Mouse (Mus musculus) MEL (cell line): ENCODE measurements around the gene Pde4dip. TPM values are rescaled to one million over a fixed set of nuclear protein-coding genes. Genes with fewer than 3 reads are reported as not detected.
A peak's percentile ranks its signal among the peaks of the same experiment; 100 is the strongest.

Source experiments
- DNase-seq: peaks from one replicate; pipeline ENCODE4 v3.0.0; 2011; ENCODE audit warnings: low read depth, low spot score
- H3K27ac ChIP-seq: 2 replicates; pipeline ENCODE4 v1.5.1; 2012; ENCODE audit warnings: low read depth, mild to moderate bottlenecking, control low read depth, low read length, moderate library complexity; ENCODE audit not compliant: control insufficient read depth
- H3K27me3 ChIP-seq, 2 experiments: fragments of 150-350 bp in 1 of 2; sonication (generic) in 1 of 2; 2 replicates each; pipeline ENCODE4 v1.6.1; 2012; ENCODE audit warnings: low read length in 2 of 2, mild to moderate bottlenecking in 2 of 2, improper control_type of control experiment in 1 of 2, moderate library complexity in 1 of 2; ENCODE audit not compliant: insufficient read depth in 2 of 2, control insufficient read depth in 1 of 2
- H3K36me3 ChIP-seq, 2 experiments: 2 replicates each; pipeline ENCODE4 v1.6.1; 2012 to 2014; ENCODE audit warnings: low read length in 2 of 2, improper control_type of control experiment in 1 of 2, inconsistent platforms in 1 of 2, mild to moderate bottlenecking in 1 of 2; ENCODE audit not compliant: insufficient read depth in 2 of 2, control insufficient read depth in 1 of 2
- H3K4me1 ChIP-seq, 2 experiments: fragments of 150-350 bp in 1 of 2; sonication (generic) in 1 of 2; 2 replicates each; pipeline ENCODE4 v1.6.1; 2012; ENCODE audit warnings: low read length in 2 of 2, improper control_type of control experiment in 1 of 2, mild to moderate bottlenecking in 1 of 2; ENCODE audit not compliant: insufficient read depth in 2 of 2, control insufficient read depth in 1 of 2
- H3K4me3 ChIP-seq, 2 experiments: fragments of 150-350 bp in 1 of 2; sonication (generic) in 1 of 2; 2 replicates each; pipeline ENCODE4 v1.5.1; 2012; ENCODE audit warnings: low read depth in 2 of 2, low read length in 2 of 2, mild to moderate bottlenecking in 2 of 2, moderate library complexity in 2 of 2, control low read depth in 1 of 2, improper control_type of control experiment in 1 of 2; ENCODE audit not compliant: control insufficient read depth in 1 of 2, insufficient read depth in 1 of 2
- H3K79me2 ChIP-seq: 2 replicates; pipeline ENCODE4 v1.6.1; 2012; ENCODE audit warnings: mild to moderate bottlenecking, low read length, moderate library complexity; ENCODE audit not compliant: control insufficient read depth, poor library complexity, insufficient read depth
- H3K9ac ChIP-seq: 2 replicates; pipeline ENCODE4 v1.6.1; 2012; ENCODE audit warnings: low read depth, mild to moderate bottlenecking, control low read depth, low read length, moderate library complexity; ENCODE audit not compliant: control insufficient read depth, poor library complexity, severe bottlenecking
- H3K9me3 ChIP-seq: fragments of 150-350 bp; sonication (generic); replicated peaks from 2 replicates; pipeline ENCODE4 v1.6.1; 2012; ENCODE audit warnings: mild to moderate bottlenecking, low read length, improper control_type of control experiment, moderate library complexity; ENCODE audit not compliant: insufficient read depth
- BHLHE40 ChIP-seq: IDR thresholded peaks from 2 replicates; pipeline ENCODE4 v1.6.1; 2012; ENCODE audit warnings: low read depth, mild to moderate bottlenecking, inconsistent platforms, low read length, improper control_type of control experiment, borderline replicate concordance
- CHD2 ChIP-seq: IDR thresholded peaks from 2 replicates; pipeline ENCODE4 v1.6.1; 2011; ENCODE audit warnings: low read length, improper control_type of control experiment
- CTCF ChIP-seq, 3 experiments: IDR thresholded peaks in 2 of 3; conservative IDR thresholded peaks in 1 of 3; 2 replicates each; pipeline ENCODE4 v1.5.1; 2011 to 2012; ENCODE audit warnings: low read length in 3 of 3, low read depth in 2 of 3, mild to moderate bottlenecking in 2 of 3, improper control_type of control experiment in 1 of 3, inconsistent platforms in 1 of 3, mixed read lengths in 1 of 3, moderate library complexity in 1 of 3; ENCODE audit not compliant: control insufficient read depth in 1 of 3, insufficient read depth in 1 of 3, poor library complexity in 1 of 3, severe bottlenecking in 1 of 3
- E2F4 ChIP-seq: IDR thresholded peaks from 2 replicates; pipeline ENCODE4 v1.6.1; 2011; ENCODE audit warnings: low read depth, low read length, improper control_type of control experiment, borderline replicate concordance
- ELF1 ChIP-seq: IDR thresholded peaks from 2 replicates; pipeline ENCODE4 v1.6.1; 2014; ENCODE audit warnings: low read depth, mild to moderate bottlenecking, inconsistent platforms, low read length, improper control_type of control experiment, moderate library complexity
- EP300 ChIP-seq, 2 experiments: IDR thresholded peaks; 2 replicates each; pipeline ENCODE4 v1.6.1; 2011; ENCODE audit warnings: improper control_type of control experiment in 2 of 2, low read length in 2 of 2, low read depth in 1 of 2, mild to moderate bottlenecking in 1 of 2
- ETS1 ChIP-seq: IDR thresholded peaks from 2 replicates; pipeline ENCODE4 v1.6.1; 2012; ENCODE audit warnings: low read depth, mild to moderate bottlenecking, inconsistent platforms, low read length, improper control_type of control experiment, moderate library complexity
- GABPA ChIP-seq: IDR thresholded peaks from 2 replicates; pipeline ENCODE4 v1.6.1; 2012; ENCODE audit warnings: low read depth, mild to moderate bottlenecking, inconsistent platforms, low read length, improper control_type of control experiment, moderate library complexity
- GATA1 ChIP-seq: IDR thresholded peaks from 2 replicates; pipeline ENCODE4 v1.6.1; 2011; ENCODE audit warnings: low read depth, low read length, improper control_type of control experiment
- KAT2A ChIP-seq: conservative IDR thresholded peaks from 2 replicates; pipeline ENCODE4 v1.6.1; 2012; ENCODE audit warnings: low read depth, low read length, improper control_type of control experiment, inconsistent platforms
- MAFK ChIP-seq: IDR thresholded peaks from 2 replicates; pipeline ENCODE4 v1.6.1; 2011; ENCODE audit warnings: low read depth, mild to moderate bottlenecking, low read length, improper control_type of control experiment, borderline replicate concordance
- MAX ChIP-seq: IDR thresholded peaks from 2 replicates; pipeline ENCODE4 v1.6.1; 2011; ENCODE audit warnings: low read length, improper control_type of control experiment
- MEF2A ChIP-seq: IDR thresholded peaks from 2 replicates; pipeline ENCODE4 v1.6.1; 2014; ENCODE audit warnings: low read depth, mild to moderate bottlenecking, inconsistent platforms, low read length, improper control_type of control experiment; ENCODE audit not compliant: poor library complexity, insufficient replicate concordance, severe bottlenecking; ENCODE audit errors: extremely low read depth
- MYB ChIP-seq: IDR thresholded peaks from 2 replicates; pipeline ENCODE4 v1.6.1; 2011; ENCODE audit warnings: mild to moderate bottlenecking, low read depth, low read length, improper control_type of control experiment
- MYC ChIP-seq: IDR thresholded peaks from 2 replicates; pipeline ENCODE4 v1.6.1; 2011; ENCODE audit warnings: low read depth, mild to moderate bottlenecking, low read length, improper control_type of control experiment, moderate library complexity
- NELFE ChIP-seq: IDR thresholded peaks from 2 replicates; pipeline ENCODE4 v1.6.1; 2011; ENCODE audit warnings: low read depth, low read length, improper control_type of control experiment
- NRF1 ChIP-seq: IDR thresholded peaks from 2 replicates; pipeline ENCODE4 v1.6.1; 2014; ENCODE audit warnings: low read depth, mild to moderate bottlenecking, inconsistent platforms, low read length, improper control_type of control experiment, moderate library complexity; ENCODE audit not compliant: poor library complexity, insufficient read depth, severe bottlenecking
- POLR2A ChIP-seq, 2 experiments: IDR thresholded peaks; 2 replicates each; pipeline ENCODE4 v1.6.1; 2011 to 2012; ENCODE audit warnings: low read length in 2 of 2, mild to moderate bottlenecking in 2 of 2, control low read depth in 1 of 2, improper control_type of control experiment in 1 of 2, low read depth in 1 of 2, moderate library complexity in 1 of 2; ENCODE audit not compliant: control insufficient read depth in 1 of 2, insufficient read depth in 1 of 2, poor library complexity in 1 of 2
- POLR2AphosphoS2 ChIP-seq: IDR thresholded peaks from 2 replicates; pipeline ENCODE4 v1.6.1; 2011; ENCODE audit warnings: low read length, improper control_type of control experiment
- POLR2AphosphoS5 ChIP-seq: IDR thresholded peaks from 2 replicates; pipeline ENCODE4 v1.6.1; 2012; ENCODE audit warnings: low read depth, borderline replicate concordance, mild to moderate bottlenecking, inconsistent platforms, low read length, moderate library complexity, mixed read lengths
- RAD21 ChIP-seq: IDR thresholded peaks from 2 replicates; pipeline ENCODE4 v1.6.1; 2011; ENCODE audit warnings: mild to moderate bottlenecking, low read depth, low read length, improper control_type of control experiment
- RCOR1 ChIP-seq: IDR thresholded peaks from 2 replicates; pipeline ENCODE4 v1.6.1; 2012; ENCODE audit warnings: low read depth, mild to moderate bottlenecking, inconsistent platforms, low read length, improper control_type of control experiment
- SIN3A ChIP-seq: IDR thresholded peaks from 2 replicates; pipeline ENCODE4 v1.6.1; 2012; ENCODE audit warnings: low read length, improper control_type of control experiment, inconsistent platforms
- SMC3 ChIP-seq: IDR thresholded peaks from 2 replicates; pipeline ENCODE4 v1.6.1; 2011; ENCODE audit warnings: low read depth, low read length, improper control_type of control experiment
- ZC3H11A ChIP-seq: IDR thresholded peaks from 2 replicates; pipeline ENCODE4 v1.6.1; 2012; ENCODE audit warnings: low read depth, mild to moderate bottlenecking, inconsistent platforms, low read length, improper control_type of control experiment
- ZKSCAN1 ChIP-seq: IDR thresholded peaks from 2 replicates; pipeline ENCODE4 v1.6.1; 2012; ENCODE audit warnings: low read depth, mild to moderate bottlenecking, inconsistent platforms, low read length, improper control_type of control experiment, moderate library complexity
- ZMIZ1 ChIP-seq: IDR thresholded peaks from 2 replicates; pipeline ENCODE4 v1.6.1; 2012; ENCODE audit warnings: low read depth, mild to moderate bottlenecking, inconsistent platforms, low read length, improper control_type of control experiment, moderate library complexity
- polyA plus RNA-seq, 2 experiments: library from polyadenylated mRNA; stranded (reverse) in 1 of 2; unstranded in 1 of 2; fragments of >175 nt in 1 of 2; fragments of >200 nt in 1 of 2; gene quantifications; 2 replicates each; pipeline versions ENCODE4 v1.2.1 to v1.2.4; 2012; ENCODE audit warnings: low replicate concordance in 2 of 2, low read depth in 1 of 2; ENCODE audit not compliant: insufficient read length in 2 of 2, insufficient read depth in 1 of 2, missing spikeins in 1 of 2
- total RNA-seq: library from RNA; depleted of rRNA; stranded (reverse); fragments of 300-350 nt; gene quantifications from 2 replicates; pipeline ENCODE4 v1.2.3, GENCODE M21; 2012

Gene Pde4dip
- total and polyA plus RNA-seq, 3 experiments: 47.6 to 52.4 TPM; not detected in 1

DNA sequence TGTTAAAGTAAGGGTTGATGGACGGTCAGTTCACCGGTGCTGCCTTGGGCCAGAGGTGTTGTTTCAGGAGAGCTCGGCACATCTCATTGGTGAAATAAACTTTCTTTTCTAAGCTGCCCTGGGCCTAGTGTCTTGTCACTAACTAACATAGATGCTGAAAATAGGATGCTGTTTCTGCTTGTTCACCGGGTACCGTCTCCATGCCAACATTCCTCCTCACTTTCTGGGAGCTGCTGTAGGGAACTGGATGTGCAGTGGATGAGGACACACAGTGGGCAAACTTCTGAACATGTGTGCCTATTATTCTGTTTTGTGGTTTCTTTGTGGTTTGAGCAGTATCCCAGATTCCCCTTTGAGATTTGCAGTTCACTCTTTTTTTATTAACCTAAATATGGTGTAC, 6.9 kb downstream of the Pde4dip start:
- Histone ChIP-seq H3K9ac (no peak overlapping the region), H3K27ac (no peak overlapping the region)
- DNase-seq: no peak
- no peak for TF ChIP-seq MAX
- TF ChIP-seq GABPA: no peak
- no peak for TF ChIP-seq BHLHE40
- no peak for TF ChIP-seq POLR2AphosphoS5
- no peak for TF ChIP-seq ZMIZ1
- no peak for TF ChIP-seq EP300 (IDR thresholded peaks at IDR 0.05; ENCODE audit: low read depth in 1 of 2, low read length in 2 of 2)
- no peak for TF ChIP-seq NELFE
- TF ChIP-seq MAFK: no peak
- TF ChIP-seq CHD2: no peak
- no peak for TF ChIP-seq GATA1
- no peak for TF ChIP-seq KAT2A
- TF ChIP-seq E2F4: no peak
- no peak for TF ChIP-seq ZKSCAN1
- TF ChIP-seq MEF2A: no peak
- no peak for TF ChIP-seq NRF1
- no peak for TF ChIP-seq POLR2A (IDR thresholded peaks at IDR 0.05; ENCODE audit: control insufficient read depth in 1 of 2, insufficient read depth in 1 of 2, low read depth in 1 of 2, low read length in 2 of 2, poor library complexity in 1 of 2)
- no peak for TF ChIP-seq MYB
- TF ChIP-seq POLR2AphosphoS2: no peak
- no peak for TF ChIP-seq ELF1
- TF ChIP-seq RAD21: no peak
- TF ChIP-seq, all 39 proteins: peak for 0
- Histone ChIP-seq H3K9me3 (no peaks in the 10 kb centered on the region), H3K4me1 (no peaks in the 10 kb centered on the region; a peak in 1 of 4 replicates), H3K79me2 (no peaks in the 10 kb centered on the region), H3K36me3 (no peaks in the 10 kb centered on the region; a peak in 1 of 4 replicates), H3K4me3 (no peak overlapping the region), H3K27me3 (peaks cover 5 to 18% of the 10 kb centered on the region in 2 experiments)

DNA sequence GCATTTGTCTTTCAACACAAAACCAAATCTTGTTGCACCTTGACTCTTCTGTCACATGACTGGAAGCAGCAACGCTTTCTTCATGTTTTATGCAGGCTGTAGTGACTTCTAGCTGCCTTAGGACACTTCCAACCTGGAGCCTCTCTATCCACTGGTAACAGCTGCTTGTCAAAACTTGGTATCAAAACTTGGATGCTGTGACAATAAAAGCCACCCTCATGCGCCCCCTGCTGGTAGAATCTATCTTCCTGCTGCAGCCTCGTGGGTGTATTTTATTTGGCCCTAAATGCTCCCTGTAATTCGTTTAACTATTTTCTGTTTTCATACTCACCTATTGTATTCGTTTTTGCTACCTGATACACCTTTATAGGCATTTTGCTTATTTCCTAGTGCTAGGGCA, 9.3 kb downstream of the Pde4dip start:
- Histone ChIP-seq H3K4me1 (no peaks in the 10 kb centered on the region; a peak in 1 of 4 replicates), H3K9me3 (no peaks in the 10 kb centered on the region), H3K79me2 (no peaks in the 10 kb centered on the region), H3K27ac (no peak overlapping the region), H3K27me3 (peaks cover 4 to 9% of the 10 kb centered on the region in 2 experiments), H3K4me3 (no peak overlapping the region), H3K9ac (no peak overlapping the region), H3K36me3 (no peaks in the 10 kb centered on the region; a peak in 1 of 4 replicates)
- peak; percentile 80 for DNase-seq
- TF ChIP-seq ETS1: no peak
- TF ChIP-seq RAD21: peak; percentile 80
- no peak for TF ChIP-seq ELF1
- no peak for TF ChIP-seq GABPA
- TF ChIP-seq ZKSCAN1: no peak
- TF ChIP-seq SMC3: peak; percentile 97
- TF ChIP-seq MEF2A: no peak
- TF ChIP-seq CTCF (IDR thresholded peaks at IDR 0.05 in 2 of 3, conservative IDR thresholded peaks at IDR 0.05 in 1 of 3; ENCODE audit: control insufficient read depth in 1 of 3, insufficient read depth in 1 of 3, low read depth in 2 of 3, low read length in 3 of 3, poor library complexity in 1 of 3, severe bottlenecking in 1 of 3): peak; percentile 76 to 91 (median 83)
- peak; percentile 82 for TF ChIP-seq SIN3A
- peak; percentile 77 for TF ChIP-seq MYC
- TF ChIP-seq ZC3H11A: peak; percentile 77
- no peak for TF ChIP-seq RCOR1
- TF ChIP-seq POLR2A (IDR thresholded peaks at IDR 0.05; ENCODE audit: control insufficient read depth in 1 of 2, insufficient read depth in 1 of 2, low read depth in 1 of 2, low read length in 2 of 2, poor library complexity in 1 of 2): no peak
